Mouse (Mus musculus): ENCODE measurements at regions not wholly inside any gene's neighbourhood (a gene's known extent, or its start where the extent isn't known, plus 50 kb on each side); places are given as distances from the start of the nearest gene placed in this dataset.
A peak's percentile ranks its signal among the peaks of the same experiment; 100 is the strongest.

DNA sequence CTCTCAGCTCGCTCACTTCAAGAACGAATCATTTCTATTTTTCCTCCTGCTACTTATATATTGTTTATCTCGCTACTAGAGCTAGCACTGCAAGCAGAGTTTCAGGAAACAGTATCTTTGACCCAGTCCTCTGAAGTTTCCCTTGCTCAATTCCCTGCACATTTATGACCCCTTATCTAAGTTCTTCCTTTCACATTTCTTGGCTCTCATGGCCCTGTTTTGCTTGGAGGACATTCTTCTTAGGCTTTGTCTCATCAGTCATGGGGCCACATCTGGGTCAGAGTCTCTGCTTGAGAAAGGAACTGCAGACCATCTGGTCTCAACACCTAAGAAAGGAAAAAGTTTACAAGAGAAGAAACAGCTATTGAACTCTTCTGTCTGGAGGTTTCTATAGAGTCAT lies 166.7 kb upstream of the Adamts3 start:
- Histone ChIP-seq H3K27me3 (replicated peaks; ENCODE audit: insufficient read depth, low read length) (no peaks in the 10 kb centered on the region), H3K9me3 (ENCODE audit: low read length) (no peaks in the 10 kb centered on the region), H3K27ac (ENCODE audit: low read length) (no peak overlapping the region), H3K4me3 (ENCODE audit: low read depth, low read length) (no peak overlapping the region), H3K9ac (replicated peaks; ENCODE audit: low read depth) (no peak overlapping the region), H3K4me2 (replicated peaks; ENCODE audit: low read depth, low read length) (no peak overlapping the region), H3K36me3 (ENCODE audit: insufficient read depth, low read length) (no peaks in the 10 kb centered on the region), H3K4me1 (ENCODE audit: insufficient read depth, low read depth, low read length) (no peaks in the 10 kb centered on the region)
- no peak for ATAC-seq
- TF ChIP-seq CTCF (IDR thresholded peaks at IDR 0.05) = no peak
- no peak for TF ChIP-seq EP300 (IDR thresholded peaks at IDR 0.05)
- DNase-seq (ENCODE audit: low spot score) = no peak
- WGBS = 81% methylated on average over 3 of the region's 3 CpGs

DNA sequence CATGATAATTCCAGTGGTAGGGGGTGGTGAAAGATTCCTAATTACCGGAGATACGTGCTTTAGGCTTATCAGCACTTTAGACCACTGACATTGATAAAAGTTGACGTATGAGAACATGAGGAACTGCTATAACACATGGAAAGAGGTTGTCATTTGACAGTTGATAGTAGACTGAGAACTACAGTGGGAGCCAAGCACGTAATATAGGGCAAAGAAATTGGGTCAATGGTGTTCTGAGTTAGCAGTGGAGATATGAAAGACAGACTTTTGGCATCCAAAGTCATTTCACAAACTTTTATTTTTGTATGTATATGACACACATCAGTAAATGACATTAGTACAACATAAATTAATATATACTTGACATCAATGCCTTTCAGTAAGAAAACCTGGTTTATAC lies 159.6 kb upstream of the Adamts3 start:
- no peak overlapping the region for H3K4me2 ChIP-seq (replicated peaks; ENCODE audit: low read depth, low read length)
- 44% methylated on average over 4 of the region's 4 CpGs for WGBS
- H3K9ac ChIP-seq (replicated peaks; ENCODE audit: low read depth) = no peak overlapping the region
- no peaks in the 10 kb centered on the region for H3K36me3 ChIP-seq (ENCODE audit: insufficient read depth, low read length)
- no peaks in the 10 kb centered on the region for H3K9me3 ChIP-seq (ENCODE audit: low read length)
- no peak overlapping the region for H3K4me3 ChIP-seq (ENCODE audit: low read depth, low read length)
- DNase-seq (ENCODE audit: low spot score) (no peak), ATAC-seq (no peak)
- H3K27me3 ChIP-seq (replicated peaks; ENCODE audit: insufficient read depth, low read length) = no peaks in the 10 kb centered on the region
- no peak overlapping the region for H3K27ac ChIP-seq (ENCODE audit: low read length)
- TF ChIP-seq CTCF (IDR thresholded peaks at IDR 0.05) (no peak), EP300 (IDR thresholded peaks at IDR 0.05) (no peak)
- no peaks in the 10 kb centered on the region for H3K4me1 ChIP-seq (ENCODE audit: insufficient read depth, low read depth, low read length)

DNA sequence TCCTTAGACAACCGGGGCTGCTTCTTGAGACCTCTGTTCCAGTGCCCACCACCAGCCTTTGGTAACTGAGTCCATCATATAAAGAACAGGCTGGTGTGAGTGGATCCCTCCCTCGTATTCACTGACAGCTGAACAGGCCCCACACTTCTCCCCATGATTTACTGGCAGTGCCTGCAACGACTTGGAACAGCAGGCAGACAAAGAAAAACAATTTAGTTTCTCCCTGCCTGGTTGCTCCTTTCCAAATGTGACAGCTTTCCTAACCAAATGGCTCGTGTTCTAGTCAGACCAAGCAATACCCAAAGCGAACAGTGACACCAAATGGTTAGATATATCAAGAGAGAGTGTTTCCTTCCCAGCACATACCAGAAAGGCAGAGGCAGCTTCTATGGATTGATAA lies 150.0 kb upstream of the Adamts3 start:
- ATAC-seq = no peak
- no peaks in the 10 kb centered on the region for H3K36me3 ChIP-seq (ENCODE audit: insufficient read depth, low read length)
- no peaks in the 10 kb centered on the region for H3K4me1 ChIP-seq (ENCODE audit: insufficient read depth, low read depth, low read length)
- no peak for DNase-seq (ENCODE audit: low spot score)
- WGBS = 32% methylated on average over 5 of the region's 5 CpGs
- H3K4me2 ChIP-seq (replicated peaks; ENCODE audit: low read depth, low read length) = no peak overlapping the region
- no peaks in the 10 kb centered on the region for H3K27me3 ChIP-seq (replicated peaks; ENCODE audit: insufficient read depth, low read length)
- TF ChIP-seq CTCF (IDR thresholded peaks at IDR 0.05) (no peak), EP300 (IDR thresholded peaks at IDR 0.05) (no peak)
- H3K27ac ChIP-seq (ENCODE audit: low read length) = no peak overlapping the region
- no peak overlapping the region for H3K9ac ChIP-seq (replicated peaks; ENCODE audit: low read depth)
- no peaks in the 10 kb centered on the region for H3K9me3 ChIP-seq (ENCODE audit: low read length)
- no peak overlapping the region for H3K4me3 ChIP-seq (ENCODE audit: low read depth, low read length)

DNA sequence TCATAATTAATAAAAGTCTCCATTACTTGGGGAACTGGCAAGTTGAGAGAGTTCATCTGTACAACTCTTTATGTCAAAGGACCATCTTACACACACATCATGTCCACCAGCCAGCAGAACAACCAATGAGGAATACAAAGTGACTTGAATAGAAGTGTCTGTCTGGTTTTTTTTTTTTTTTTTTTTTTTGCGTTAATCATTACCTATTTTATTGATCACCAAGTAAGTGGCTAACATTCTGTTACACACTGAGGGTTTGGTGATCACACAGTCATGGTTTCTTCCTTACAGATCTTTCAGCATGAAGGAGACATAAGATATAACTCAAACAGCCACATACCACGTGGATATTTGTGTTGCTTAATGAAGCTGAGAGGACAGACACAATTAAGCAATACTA lies 147.6 kb upstream of the Adamts3 start:
- H3K36me3 ChIP-seq (ENCODE audit: insufficient read depth, low read length) = no peaks in the 10 kb centered on the region
- H3K4me2 ChIP-seq (replicated peaks; ENCODE audit: low read depth, low read length) = no peak overlapping the region
- ATAC-seq (no peak), DNase-seq (ENCODE audit: low spot score) (no peak)
- TF ChIP-seq EP300 (IDR thresholded peaks at IDR 0.05) (no peak), CTCF (IDR thresholded peaks at IDR 0.05) (no peak)
- H3K27me3 ChIP-seq (replicated peaks; ENCODE audit: insufficient read depth, low read length) = no peaks in the 10 kb centered on the region
- no peak overlapping the region for H3K27ac ChIP-seq (ENCODE audit: low read length)
- H3K4me1 ChIP-seq (ENCODE audit: insufficient read depth, low read depth, low read length) = no peaks in the 10 kb centered on the region
- 68% methylated on average over 2 of the region's 2 CpGs for WGBS
- no peaks in the 10 kb centered on the region for H3K9me3 ChIP-seq (ENCODE audit: low read length)
- no peak overlapping the region for H3K9ac ChIP-seq (replicated peaks; ENCODE audit: low read depth)
- no peak overlapping the region for H3K4me3 ChIP-seq (ENCODE audit: low read depth, low read length)

DNA sequence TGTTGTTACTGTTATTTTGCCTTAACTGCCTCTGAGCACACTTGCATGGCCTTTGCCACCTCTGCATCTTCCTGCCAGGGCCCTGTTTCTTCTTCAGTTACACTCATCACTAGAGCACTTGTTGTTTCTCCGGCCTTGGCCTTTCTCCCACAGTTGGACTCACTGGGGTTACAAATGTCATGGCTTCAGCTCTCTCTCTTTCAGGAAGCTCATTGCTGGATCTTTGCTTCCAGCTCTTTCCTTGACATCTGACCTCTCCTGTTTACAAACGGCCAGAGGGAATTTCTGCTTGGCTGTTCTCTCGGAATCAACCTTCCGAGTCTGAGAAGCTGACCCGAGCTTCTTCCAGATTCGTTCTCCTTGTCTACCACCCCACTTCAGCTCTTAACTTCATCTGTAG lies 146.6 kb upstream of the Adamts3 start:
- ATAC-seq (peak; percentile 32), DNase-seq (ENCODE audit: low spot score) (peak; percentile 41)
- WGBS = 21% methylated on average over 6 of the region's 6 CpGs
- H3K36me3 ChIP-seq (ENCODE audit: insufficient read depth, low read length) = no peaks in the 10 kb centered on the region
- no peak overlapping the region for H3K4me3 ChIP-seq (ENCODE audit: low read depth, low read length)
- no peaks in the 10 kb centered on the region for H3K4me1 ChIP-seq (ENCODE audit: insufficient read depth, low read depth, low read length)
- H3K9me3 ChIP-seq (ENCODE audit: low read length) = no peaks in the 10 kb centered on the region
- no peak overlapping the region for H3K9ac ChIP-seq (replicated peaks; ENCODE audit: low read depth)
- no peak overlapping the region for H3K4me2 ChIP-seq (replicated peaks; ENCODE audit: low read depth, low read length)
- no peak overlapping the region for H3K27ac ChIP-seq (ENCODE audit: low read length)
- no peaks in the 10 kb centered on the region for H3K27me3 ChIP-seq (replicated peaks; ENCODE audit: insufficient read depth, low read length)
- no peak for TF ChIP-seq EP300 (IDR thresholded peaks at IDR 0.05)
- no peak for TF ChIP-seq CTCF (IDR thresholded peaks at IDR 0.05)

DNA sequence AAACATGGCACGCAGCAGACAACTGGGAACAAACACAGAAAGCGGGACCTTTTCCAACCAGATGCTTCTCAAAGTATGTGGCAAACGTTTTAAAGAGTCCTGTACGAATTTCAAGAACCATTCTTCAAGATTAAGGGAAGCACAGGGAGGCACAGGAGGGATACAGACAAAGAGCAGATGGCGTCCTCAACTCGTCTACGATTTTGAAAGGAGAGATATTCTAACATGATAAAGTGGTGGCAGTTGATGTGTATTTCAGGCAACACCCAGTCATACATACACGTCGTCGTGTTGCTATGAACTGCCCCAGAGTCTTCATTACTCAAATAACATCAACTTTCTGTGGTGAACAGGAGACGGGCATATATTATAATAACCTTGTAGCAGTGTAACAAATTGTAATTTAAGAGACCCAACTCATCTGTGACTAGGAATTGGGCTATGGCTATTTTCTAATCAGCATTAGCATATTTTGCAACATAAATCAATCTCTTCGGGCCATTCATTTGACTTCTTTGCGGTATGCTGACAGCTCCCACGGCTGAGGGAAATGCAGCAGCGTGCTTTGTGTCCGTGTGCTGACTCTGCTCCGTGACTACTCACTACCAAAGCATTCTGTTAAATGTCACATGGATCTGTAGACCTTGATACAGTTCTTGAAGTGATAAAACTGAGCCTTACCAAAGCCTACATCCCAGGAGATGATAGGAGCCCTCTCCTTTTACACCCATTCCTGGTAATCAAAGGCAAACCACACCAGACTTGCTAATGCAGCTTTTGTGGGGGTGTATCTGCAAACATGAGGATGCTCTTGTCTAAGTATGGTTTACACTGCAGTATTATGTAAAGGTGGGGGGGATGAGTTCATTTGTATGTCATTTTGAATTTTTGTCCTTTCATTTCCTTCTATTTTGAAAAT lies 144.0 kb upstream of the Adamts3 start:
- ATAC-seq = no peak
- Histone ChIP-seq H3K27ac (ENCODE audit: low read length) (no peak overlapping the region), H3K4me3 (ENCODE audit: low read depth, low read length) (no peak overlapping the region), H3K27me3 (replicated peaks; ENCODE audit: insufficient read depth, low read length) (no peaks in the 10 kb centered on the region), H3K4me2 (replicated peaks; ENCODE audit: low read depth, low read length) (no peak overlapping the region), H3K36me3 (ENCODE audit: insufficient read depth, low read length) (no peaks in the 10 kb centered on the region), H3K4me1 (ENCODE audit: insufficient read depth, low read depth, low read length) (no peaks in the 10 kb centered on the region), H3K9me3 (ENCODE audit: low read length) (no peaks in the 10 kb centered on the region), H3K9ac (replicated peaks; ENCODE audit: low read depth) (no peak overlapping the region)
- DNase-seq (ENCODE audit: low spot score) = no peak
- TF ChIP-seq EP300 (IDR thresholded peaks at IDR 0.05) (no peak), CTCF (IDR thresholded peaks at IDR 0.05) (no peak)
- WGBS = 41% methylated on average over 17 of the region's 17 CpGs
